Mouse (Mus musculus) urinary bladder, postnatal 25 days (tissue): ENCODE measurements at regions not wholly inside any gene's neighbourhood (a gene's known extent, or its start where the extent isn't known, plus 50 kb on each side); places are given as distances from the start of the nearest gene placed in this dataset.

ENCODE experiments used
- DNase-seq: peaks from one replicate; pipeline ENCODE4 v3.0.0; 2022; ENCODE audit warnings: low spot score

- no peak for DNase-seq
These were observed 496.0 kb downstream of the Cd109 start for GRCm38 (mm10) chr9:79111326-79111725.

- no peak for DNase-seq
These were observed 525.6 kb downstream of the Cd109 start for GRCm38 (mm10) chr9:79140970-79141369.

GRCm38 (mm10) chr9:79146004-79146403, 530.7 kb downstream of the Cd109 start:
- DNase-seq = no peak

GRCm38 (mm10) chr9:79165596-79165995, 550.2 kb downstream of the Cd109 start:
- no peak for DNase-seq

GRCm38 (mm10) chr9:79173036-79173435, 545.6 kb downstream of the Col12a1 start:
- no peak for DNase-seq

GRCm38 (mm10) chr9:79179954-79180353, 538.7 kb downstream of the Col12a1 start:
- DNase-seq = no peak

- no peak for DNase-seq
These were observed 523.2 kb downstream of the Col12a1 start for GRCm38 (mm10) chr9:79195420-79195819.

GRCm38 (mm10) chr9:79201755-79202154, 516.9 kb downstream of the Col12a1 start:
- DNase-seq = no peak

GRCm38 (mm10) chr9:79213364-79213763, 505.3 kb downstream of the Col12a1 start:
- DNase-seq = no peak

- DNase-seq = no peak
These were observed 502.6 kb downstream of the Col12a1 start for GRCm38 (mm10) chr9:79215986-79216385.

GRCm38 (mm10) chr9:79216432-79216831, 502.2 kb downstream of the Col12a1 start:
- DNase-seq = no peak

GRCm38 (mm10) chr9:79233081-79233480, 485.6 kb downstream of the Col12a1 start:
- no peak for DNase-seq

- no peak for DNase-seq
These were observed 484.9 kb downstream of the Col12a1 start for GRCm38 (mm10) chr9:79233751-79234150.

- no peak for DNase-seq
These were observed 448.9 kb downstream of the Col12a1 start for GRCm38 (mm10) chr9:79269646-79270213.

GRCm38 (mm10) chr9:79270256-79270655, 448.4 kb downstream of the Col12a1 start:
- DNase-seq = no peak

- no peak for DNase-seq
These were observed 430.8 kb downstream of the Col12a1 start for GRCm38 (mm10) chr9:79287849-79288248.

- DNase-seq = no peak
These were observed 423.3 kb downstream of the Col12a1 start for GRCm38 (mm10) chr9:79295306-79295705.

- DNase-seq = no peak
These were observed 417.1 kb downstream of the Col12a1 start for GRCm38 (mm10) chr9:79301580-79301979.

GRCm38 (mm10) chr9:79310591-79310990, 408.0 kb downstream of the Col12a1 start:
- no peak for DNase-seq

- no peak for DNase-seq
These were observed 401.2 kb downstream of the Col12a1 start for GRCm38 (mm10) chr9:79317411-79317810.

- DNase-seq = no peak
These were observed 372.1 kb downstream of the Col12a1 start for GRCm38 (mm10) chr9:79346371-79347096.

- DNase-seq = no peak
These were observed 326.6 kb downstream of the Col12a1 start for GRCm38 (mm10) chr9:79392020-79392419.

- DNase-seq = no peak
These were observed 303.6 kb downstream of the Col12a1 start for GRCm38 (mm10) chr9:79414989-79415388.

- no peak for DNase-seq
These were observed 288.2 kb downstream of the Col12a1 start for GRCm38 (mm10) chr9:79430417-79430816.
